Mouse (Mus musculus): Measurements from ENCODE around the gene Mtcp1. TPM values are rescaled to one million over a fixed set of nuclear protein-coding genes. Genes with fewer than 3 reads are reported as not detected.

Mtcp1 gene
- 10.8 and 11.7 TPM in 2 replicates for polyA plus RNA-seq (2015; fragmentation: Nextera tagmentation; extraction: Ambion mirVana)

GRCm38 (mm10) chrX:75415936-75416785, at the start of gene Mtcp1, which contains the start of the genes Cmc4 and Brcc3:
TSS of gene Mtcp1 (minus strand) at chrX:75416588.
TSS of gene Cmc4 (minus strand) at chrX:75416584.
TSS of gene Brcc3 (plus strand) at chrX:75416628.
- WGBS, result 23% methylated on average over 52 of the region's 52 CpGs
- H3K4me3 ChIP-seq, result peak within 1 kb of the TSS; percentile 52
- no peaks in the 10 kb centered on the region; the same call in 1 of the 2 replicates for H3K27me3 ChIP-seq
- no peaks in the 10 kb centered on the region for H3K9me3 ChIP-seq
- no peaks in the 10 kb centered on the region for H3K4me1 ChIP-seq
- peak; percentile 100 for ATAC-seq (ENCODE audit: insufficient number of reproducible peaks, insufficient read depth, low FRiP score, low TSS enrichment, low read depth)
- no peaks in the 10 kb centered on the region for H3K36me3 ChIP-seq
- H3K27ac ChIP-seq, result peak within 1 kb of the TSS; percentile 86
- peak within 1 kb of the TSS; percentile 72 for H3K9ac ChIP-seq
- H3K4me2 ChIP-seq, result peak within 1 kb of the TSS; percentile 58

- Histone ChIP-seq H3K27ac (no peak overlapping the region), H3K4me2 (no peak overlapping the region), H3K36me3 (peaks cover 36% of the 10 kb centered on the region), H3K27me3 (no peaks in the 10 kb centered on the region), H3K9me3 (peaks cover 3% of the 10 kb centered on the region; the same call in 1 of the 2 replicates), H3K9ac (no peak overlapping the region), H3K4me1 (no peaks in the 10 kb centered on the region), H3K4me3 (no peak overlapping the region)
- ATAC-seq (ENCODE audit: insufficient number of reproducible peaks, insufficient read depth, low FRiP score, low TSS enrichment, low read depth), result no peak
- 70% methylated on average over 1 of the region's 1 CpGs for WGBS
These were observed 38.2 kb upstream of the Mtcp1 start for GRCm38 (mm10) chrX:75454597-75454996.

DNA sequence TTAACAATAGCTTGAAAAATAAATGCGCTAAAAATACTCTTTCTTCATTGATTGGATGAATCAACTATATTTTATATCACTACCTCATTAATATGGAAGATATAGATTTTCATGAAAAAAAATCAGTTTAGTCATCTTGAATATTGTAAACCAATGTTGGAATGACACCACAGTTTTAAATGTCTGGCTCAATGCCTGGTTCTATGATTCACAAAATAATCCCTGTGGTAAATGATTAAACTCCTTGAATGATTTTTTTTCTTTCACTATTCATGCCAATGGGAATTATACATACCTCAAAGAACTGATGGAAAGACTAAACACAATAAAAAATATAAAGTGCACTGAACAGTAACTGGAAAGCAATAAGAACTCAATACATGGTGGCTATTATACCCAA, 6.7 kb downstream of the Mtcp1 start:
- WGBS, result 98% methylated on average over 1 of the region's 1 CpGs

GRCm38 (mm10) chrX:75403350-75403749, 13.0 kb downstream of the Mtcp1 start:
- no peaks in the 10 kb centered on the region for H3K4me1 ChIP-seq
- no peak overlapping the region for H3K4me2 ChIP-seq
- no peaks in the 10 kb centered on the region for H3K27me3 ChIP-seq
- H3K9me3 ChIP-seq, result no peaks in the 10 kb centered on the region
- no peak overlapping the region for H3K27ac ChIP-seq
- H3K4me3 ChIP-seq, result no peak overlapping the region
- no peak for ATAC-seq (ENCODE audit: insufficient number of reproducible peaks, insufficient read depth, low FRiP score, low TSS enrichment, low read depth)
- no peak overlapping the region for H3K9ac ChIP-seq
- H3K36me3 ChIP-seq, result 0 out of 2 replicates have a peak, but pooled peaks cover 4% of the 10 kb centered on the region

More for the DNA sequence above, 6.7 kb downstream of the Mtcp1 start:
- Histone ChIP-seq H3K27me3 (no peaks in the 10 kb centered on the region), H3K9me3 (no peaks in the 10 kb centered on the region), H3K4me1 (no peaks in the 10 kb centered on the region), H3K36me3 (no peaks in the 10 kb centered on the region), H3K4me3 (no peak overlapping the region), H3K9ac (no peak overlapping the region), H3K4me2 (no peak overlapping the region), H3K27ac (no peak overlapping the region)
- ATAC-seq (ENCODE audit: insufficient number of reproducible peaks, insufficient read depth, low FRiP score, low TSS enrichment, low read depth), result no peak

GRCm38 (mm10) chrX:75402668-75403067, 13.7 kb downstream of the Mtcp1 start:
- no peak for ATAC-seq (ENCODE audit: insufficient number of reproducible peaks, insufficient read depth, low FRiP score, low TSS enrichment, low read depth)
- WGBS, result 81% methylated on average over 2 of the region's 2 CpGs

DNA sequence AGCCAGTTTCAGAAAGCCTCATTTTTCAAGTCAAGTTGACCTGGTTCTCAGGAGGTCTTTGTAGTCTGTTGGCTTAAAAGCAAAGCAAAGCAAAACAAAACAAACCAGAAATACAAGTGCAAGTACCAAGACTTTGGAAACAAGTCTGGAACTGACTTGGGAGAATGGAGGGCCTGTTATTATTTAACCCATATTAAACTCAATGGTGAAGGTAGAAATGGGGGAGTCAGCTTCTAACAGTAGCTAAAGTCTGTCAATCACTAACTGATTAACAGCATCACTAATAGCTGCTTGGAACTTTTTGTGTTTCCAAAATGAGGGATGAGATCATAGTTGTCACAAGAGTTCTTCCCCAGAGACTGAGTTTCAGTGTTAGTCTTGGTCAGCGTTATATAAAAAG, 16.9 kb downstream of the Mtcp1 start:
- Histone ChIP-seq H3K4me1 (no peaks in the 10 kb centered on the region), H3K4me3 (no peak overlapping the region), H3K9ac (no peak overlapping the region), H3K36me3 (0 out of 2 replicates have a peak, but pooled peaks cover 7% of the 10 kb centered on the region), H3K27me3 (no peaks in the 10 kb centered on the region), H3K9me3 (no peaks in the 10 kb centered on the region), H3K27ac (no peak overlapping the region), H3K4me2 (no peak overlapping the region)
- no peak for ATAC-seq (ENCODE audit: insufficient number of reproducible peaks, insufficient read depth, low FRiP score, low TSS enrichment, low read depth)
- 87% methylated on average over 1 of the region's 1 CpGs for WGBS

More at GRCm38 (mm10) chrX:75402668-75403067, 13.7 kb downstream of the Mtcp1 start:
- Histone ChIP-seq H3K9ac (no peak overlapping the region), H3K36me3 (0 out of 2 replicates have a peak, but pooled peaks cover 4% of the 10 kb centered on the region), H3K9me3 (no peaks in the 10 kb centered on the region), H3K4me3 (no peak overlapping the region), H3K4me1 (no peaks in the 10 kb centered on the region), H3K4me2 (no peak overlapping the region), H3K27me3 (no peaks in the 10 kb centered on the region), H3K27ac (no peak overlapping the region)

- WGBS, result 22% methylated on average over 24 of the region's 25 CpGs
- H3K27ac ChIP-seq, result peak within 1 kb of the TSS; percentile 39; the same call in 1 of the 2 replicates
- peak; percentile 87 for ATAC-seq (ENCODE audit: insufficient number of reproducible peaks, insufficient read depth, low FRiP score, low TSS enrichment, low read depth)
These were observed 34.1 kb downstream of the Mtcp1 start, which contains the start of the genes Fundc2 and F8 for GRCm38 (mm10) chrX:75382195-75382771. TSS of gene Fundc2 (plus strand) at chrX:75382399. TSS of gene F8 (minus strand) at chrX:75382615.

GRCm38 (mm10) chrX:75381699-75382098, 34.7 kb downstream of the Mtcp1 start:
- Histone ChIP-seq H3K9me3 (no peaks in the 10 kb centered on the region), H3K4me3 (peak overlapping the region; percentile 52), H3K4me2 (peak overlapping the region; percentile 53), H3K27ac (no peak overlapping the region), H3K27me3 (no peaks in the 10 kb centered on the region), H3K9ac (no peak overlapping the region), H3K4me1 (no peaks in the 10 kb centered on the region), H3K36me3 (no peaks in the 10 kb centered on the region)
- ATAC-seq (ENCODE audit: insufficient number of reproducible peaks, insufficient read depth, low FRiP score, low TSS enrichment, low read depth), result no peak
- 70% methylated on average over 5 of the region's 5 CpGs for whole genome bisulfite sequencing

More at GRCm38 (mm10) chrX:75382195-75382771, 34.1 kb downstream of the Mtcp1 start, which contains the start of the genes Fundc2 and F8:
- peak within 1 kb of the TSS; percentile 52 for H3K4me3 ChIP-seq
- H3K36me3 ChIP-seq, result no peaks in the 10 kb centered on the region
- H3K9ac ChIP-seq, result peak within 1 kb of the TSS; percentile 78
- H3K4me1 ChIP-seq, result no peaks in the 10 kb centered on the region
- H3K4me2 ChIP-seq, result peak within 1 kb of the TSS; percentile 53
- H3K27me3 ChIP-seq, result no peaks in the 10 kb centered on the region
- no peaks in the 10 kb centered on the region for H3K9me3 ChIP-seq

GRCm38 (mm10) chrX:75381176-75381575, 35.2 kb downstream of the Mtcp1 start:
- H3K4me2 ChIP-seq, result no peak overlapping the region
- no peak overlapping the region for H3K9ac ChIP-seq
- no peak for ATAC-seq (ENCODE audit: insufficient number of reproducible peaks, insufficient read depth, low FRiP score, low TSS enrichment, low read depth)
- no peaks in the 10 kb centered on the region for H3K9me3 ChIP-seq
- no peaks in the 10 kb centered on the region for H3K36me3 ChIP-seq
- H3K27ac ChIP-seq, result no peak overlapping the region
- no peaks in the 10 kb centered on the region for H3K27me3 ChIP-seq
- no peak overlapping the region for H3K4me3 ChIP-seq
- 81% methylated on average over 1 of the region's 1 CpGs for WGBS
- no peaks in the 10 kb centered on the region for H3K4me1 ChIP-seq

- H3K4me2 ChIP-seq, result no peak overlapping the region
- H3K36me3 ChIP-seq, result no peaks in the 10 kb centered on the region
- H3K27ac ChIP-seq, result no peak overlapping the region
- no peak overlapping the region for H3K9ac ChIP-seq
- H3K9me3 ChIP-seq, result no peaks in the 10 kb centered on the region
- no peak overlapping the region for H3K4me3 ChIP-seq
- no peaks in the 10 kb centered on the region for H3K4me1 ChIP-seq
- no peaks in the 10 kb centered on the region for H3K27me3 ChIP-seq
- ATAC-seq (ENCODE audit: insufficient number of reproducible peaks, insufficient read depth, low FRiP score, low TSS enrichment, low read depth), result no peak
These were observed 39.6 kb downstream of the Mtcp1 start for GRCm38 (mm10) chrX:75376815-75377214.

GRCm38 (mm10) chrX:75372666-75373425, 43.5 kb downstream of the Mtcp1 start:
- no peak overlapping the region for H3K9ac ChIP-seq
- H3K4me2 ChIP-seq, result no peak overlapping the region
- no peak overlapping the region for H3K4me3 ChIP-seq
- H3K4me1 ChIP-seq, result no peaks in the 10 kb centered on the region
- H3K36me3 ChIP-seq, result no peaks in the 10 kb centered on the region
- ATAC-seq (ENCODE audit: insufficient number of reproducible peaks, insufficient read depth, low FRiP score, low TSS enrichment, low read depth), result no peak
- 68% methylated on average over 2 of the region's 2 CpGs for WGBS
- no peaks in the 10 kb centered on the region for H3K9me3 ChIP-seq
- no peak overlapping the region for H3K27ac ChIP-seq
- H3K27me3 ChIP-seq, result no peaks in the 10 kb centered on the region
